Mouse (Mus musculus) thymus, adult 2 months (tissue): Measurements from ENCODE around the gene Catip. TPM values are rescaled to one million over a fixed set of nuclear protein-coding genes. Genes with fewer than 3 reads are reported as not detected.

Experiments
- DNase-seq: peaks from one replicate; pipeline ENCODE4 v3.0.0; 2021
- H3K27ac ChIP-seq: fragments of 200-500 bp; 2 replicates; pipeline ENCODE4 v1.5.1; 2012; ENCODE audit warnings: low read length, control low read depth; ENCODE audit not compliant: control insufficient read depth, insufficient read depth
- H3K27me3 ChIP-seq: fragments of 200-500 bp; 2 replicates; pipeline ENCODE4 v1.6.1; 2012; ENCODE audit warnings: mild to moderate bottlenecking, low read length, moderate library complexity, mixed read lengths; ENCODE audit not compliant: control insufficient read depth, insufficient read depth
- H3K36me3 ChIP-seq: fragments of 200-500 bp; 2 replicates; pipeline ENCODE4 v1.6.1; 2012; ENCODE audit warnings: mild to moderate bottlenecking, low read length, moderate library complexity; ENCODE audit not compliant: control insufficient read depth, insufficient read depth
- H3K4me1 ChIP-seq: fragments of 200-500 bp; replicated peaks from 2 replicates; pipeline ENCODE4 v1.6.1; 2012; ENCODE audit warnings: low read length; ENCODE audit not compliant: control insufficient read depth, insufficient read depth
- H3K4me3 ChIP-seq: fragments of 200-500 bp; 2 replicates; pipeline ENCODE4 v1.5.1; 2012; ENCODE audit warnings: mild to moderate bottlenecking, low read length, control low read depth, moderate library complexity; ENCODE audit not compliant: control insufficient read depth, insufficient read depth
- CTCF ChIP-seq: fragments of 200-500 bp; IDR thresholded peaks from 2 replicates; pipeline ENCODE4 v1.5.1; 2012; ENCODE audit warnings: mild to moderate bottlenecking, control low read depth, low read length, moderate library complexity, borderline replicate concordance; ENCODE audit not compliant: control insufficient read depth, poor library complexity, insufficient read depth; ENCODE audit errors: extremely low read depth
- POLR2A ChIP-seq: fragments of 200-500 bp; IDR thresholded peaks from 2 replicates; pipeline ENCODE4 v1.6.1; 2012; ENCODE audit warnings: mild to moderate bottlenecking, low read length, control low read depth, moderate library complexity; ENCODE audit not compliant: control insufficient read depth, poor library complexity, insufficient read depth; ENCODE audit errors: extremely low read depth
- WGBS: fragments of 180-500 bp; shearing (Covaris S2); methylation state at CpG from one replicate; pipeline ENCODE4 v1.1.7; 2018; 5-methylcytosine and 5-hydroxymethylcytosine counted together
- polyA plus RNA-seq: library from polyadenylated mRNA; depleted of rRNA; stranded (reverse); fragments of >200 nt; gene quantifications from 2 replicates; pipeline ENCODE4 v1.2.3, GENCODE M21; 2012

The Catip gene
- polyA plus RNA-seq, 1 experiment, result 0.13 TPM

DNA sequence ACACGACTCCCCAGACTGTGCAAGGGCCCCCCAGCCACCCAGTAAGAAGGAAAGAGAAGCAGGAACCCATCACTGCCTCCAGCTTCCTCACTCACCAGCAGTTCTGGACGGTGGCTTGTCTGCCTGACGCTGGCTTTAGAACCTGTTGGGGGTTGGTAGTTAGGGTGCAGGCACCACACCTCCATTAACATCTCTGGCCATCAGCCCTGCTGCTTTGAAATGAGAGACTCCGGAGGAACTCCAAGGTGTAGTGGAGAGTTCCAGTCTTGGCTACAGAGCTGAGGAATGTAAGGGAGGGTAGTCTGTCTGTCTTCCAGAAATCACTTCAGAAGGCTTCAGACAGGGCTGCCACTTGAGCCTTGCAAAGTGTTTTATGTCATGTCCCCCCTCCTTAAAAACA, 8.1 kb downstream of the Catip start:
- Histone ChIP-seq H3K27ac (no peak overlapping the region), H3K27me3 (no peaks in the 10 kb centered on the region), H3K4me1 (peaks cover 7% of the 10 kb centered on the region), H3K4me3 (no peak overlapping the region), H3K36me3 (no peaks in the 10 kb centered on the region)
- no peak for TF ChIP-seq CTCF
- no peak for TF ChIP-seq POLR2A
- DNase-seq, result no peak
- 37% methylated on average over 4 of the region's 4 CpGs for WGBS

- Histone ChIP-seq H3K36me3 (no peaks in the 10 kb centered on the region), H3K4me1 (peaks cover 2% of the 10 kb centered on the region), H3K4me3 (no peak overlapping the region), H3K27me3 (no peaks in the 10 kb centered on the region), H3K27ac (no peak overlapping the region)
- no peak for DNase-seq
- no peak for TF ChIP-seq CTCF
- 5% methylated on average over 4 of the region's 4 CpGs for WGBS
Observed at GRCm38 (mm10) chr1:74373372-74373771, 11.5 kb downstream of the Catip start.

- Histone ChIP-seq H3K27ac (no peak within 1 kb of the TSS), H3K27me3 (no peaks in the 10 kb centered on the region), H3K4me3 (no peak within 1 kb of the TSS), H3K4me1 (0 out of 2 replicates have a peak, but pooled peaks cover 3% of the 10 kb centered on the region), H3K36me3 (no peaks in the 10 kb centered on the region)
- WGBS, result 89% methylated on average over 8 of the region's 8 CpGs
- TF ChIP-seq CTCF, result no peak
- no peak for TF ChIP-seq POLR2A
- DNase-seq, result no peak
Observed at GRCm38 (mm10) chr1:74374980-74375379, 13.1 kb downstream of the Catip start, which contains the start of gene Slc11a1. TSS of gene Slc11a1 (plus strand) at chr1:74375195.

- no peak for DNase-seq
- no peak overlapping the region for H3K4me3 ChIP-seq
- no peak overlapping the region for H3K27ac ChIP-seq
- WGBS, result 89% methylated on average over 10 of the region's 10 CpGs
- TF ChIP-seq POLR2A (no peak), CTCF (no peak)
- no peaks in the 10 kb centered on the region for H3K36me3 ChIP-seq
- H3K4me1 ChIP-seq, result 0 out of 2 replicates have a peak, but pooled peaks cover 3% of the 10 kb centered on the region
- H3K27me3 ChIP-seq, result no peaks in the 10 kb centered on the region
Observed at GRCm38 (mm10) chr1:74375561-74375960, 13.7 kb downstream of the Catip start.

DNA sequence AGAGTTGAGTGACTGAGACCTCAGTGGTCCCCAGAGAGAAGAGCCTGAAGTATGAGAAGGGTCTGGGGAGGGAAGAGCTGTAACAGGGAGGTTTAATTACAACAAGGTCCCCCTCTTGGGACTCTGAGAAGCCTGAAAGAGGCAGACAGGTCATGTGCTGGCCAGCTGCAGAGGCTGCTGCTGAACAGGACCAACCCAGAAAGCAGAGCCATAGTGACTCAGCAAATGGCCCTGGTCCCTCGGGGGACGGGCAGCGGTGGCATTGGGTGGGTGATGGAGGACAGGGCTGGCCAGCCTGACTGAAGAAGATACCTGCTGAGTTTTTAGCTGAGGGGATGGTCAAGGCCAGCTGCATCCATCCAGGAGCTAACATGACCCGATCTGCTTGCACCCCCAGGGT, 14.5 kb downstream of the Catip start:
- no peaks in the 10 kb centered on the region for H3K36me3 ChIP-seq
- H3K4me1 ChIP-seq, result 0 out of 2 replicates have a peak, but pooled peaks cover 3% of the 10 kb centered on the region
- WGBS, result 67% methylated on average over 4 of the region's 4 CpGs
- DNase-seq, result no peak
- TF ChIP-seq CTCF (no peak), POLR2A (no peak)
- no peaks in the 10 kb centered on the region for H3K27me3 ChIP-seq
- no peak overlapping the region for H3K4me3 ChIP-seq
- no peak overlapping the region for H3K27ac ChIP-seq

GRCm38 (mm10) chr1:74379058-74379504, 17.2 kb downstream of the Catip start:
- Histone ChIP-seq H3K4me3 (no peak overlapping the region), H3K27me3 (no peaks in the 10 kb centered on the region), H3K4me1 (peaks cover 3% of the 10 kb centered on the region; the same call in 1 of the 2 replicates), H3K36me3 (no peaks in the 10 kb centered on the region), H3K27ac (no peak overlapping the region)
- WGBS, result 75% methylated on average over 7 of the region's 7 CpGs
- TF ChIP-seq POLR2A (no peak), CTCF (no peak)
- DNase-seq, result no peak

GRCm38 (mm10) chr1:74380484-74380883, 18.6 kb downstream of the Catip start:
- Histone ChIP-seq H3K27ac (no peak overlapping the region), H3K36me3 (no peaks in the 10 kb centered on the region), H3K4me1 (peaks cover 3% of the 10 kb centered on the region; the same call in 1 of the 2 replicates), H3K4me3 (no peak overlapping the region), H3K27me3 (no peaks in the 10 kb centered on the region)
- no peak for TF ChIP-seq CTCF
- TF ChIP-seq POLR2A, result no peak
- no peak for DNase-seq
- 96% methylated on average over 5 of the region's 5 CpGs for WGBS
